Mouse (Mus musculus) macrophage (primary cell): ENCODE data around the gene Galnt4. TPM values are rescaled to one million over a fixed set of nuclear protein-coding genes. Genes with fewer than 3 reads are reported as not detected.

Experiments used
- H3K27ac ChIP-seq: fragments of 350-480 bp; formaldehyde crosslinking; 2 replicates; pipeline ENCODE4 v1.9.0; 2021
- H3K36me3 ChIP-seq: fragments of 350-480 bp; formaldehyde crosslinking; 2 replicates; pipeline ENCODE4 v1.9.0; 2021; ENCODE audit errors: inconsistent target
- H3K4me3 ChIP-seq: fragments of 350-480 bp; formaldehyde crosslinking; 2 replicates; pipeline ENCODE4 v1.9.0; 2021; ENCODE audit errors: inconsistent target
- H3K79me2 ChIP-seq: fragments of 350-480 bp; formaldehyde crosslinking; 2 replicates; pipeline ENCODE4 v1.9.0; 2021; ENCODE audit errors: inconsistent target
- WGBS: methylation state at CpG from one replicate; pipeline ENCODE4 v1.1.7; 2026; ENCODE audit warnings: inconsistent platforms; ENCODE audit not compliant: missing documents; 5-methylcytosine and 5-hydroxymethylcytosine counted together
- polyA plus RNA-seq: library from polyadenylated mRNA; stranded (reverse); fragments of 250-400 nt; gene quantifications from 3 replicates; pipeline ENCODE4 v1.2.4, GENCODE M21; 2018; ENCODE audit warnings: inconsistent platforms

Gene Galnt4
- polyA plus RNA-seq, 1 experiment from 2014 or later: 13.0 TPM

DNA sequence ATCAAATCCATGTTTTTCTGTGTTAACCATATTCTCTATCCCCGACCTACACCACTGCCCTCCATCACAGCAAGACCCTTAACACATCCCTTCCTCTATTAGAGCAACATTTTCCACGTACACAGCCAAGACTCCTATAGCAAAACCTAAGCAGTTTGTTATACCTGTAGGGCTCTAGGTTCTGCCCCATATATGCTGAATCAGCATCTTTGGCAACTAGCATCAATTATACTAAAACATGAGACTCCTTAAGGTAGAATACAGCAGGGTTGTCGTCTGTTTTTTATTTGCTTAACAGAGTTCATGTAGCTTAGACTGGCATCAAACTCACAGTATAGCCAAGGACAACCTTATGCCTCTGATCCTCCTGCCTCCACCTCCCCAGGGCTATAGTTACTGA lies 2.4 kb upstream of the Galnt4 start:
- Histone ChIP-seq H3K4me3 (no peak overlapping the region), H3K36me3 (no peaks in the 10 kb centered on the region), H3K79me2 (peaks cover 25% of the 10 kb centered on the region), H3K27ac (no peak overlapping the region)
- 91% methylated on average over 3 of the region's 3 CpGs for WGBS

- H3K4me3 ChIP-seq: peak overlapping the region; percentile 41
- H3K36me3 ChIP-seq: no peaks in the 10 kb centered on the region
- 31% methylated on average over 7 of the region's 8 CpGs for WGBS
- no peak overlapping the region for H3K27ac ChIP-seq
- peaks cover 33% of the 10 kb centered on the region for H3K79me2 ChIP-seq
Observed at GRCm38 (mm10) chr10:99106311-99106702, 1.7 kb upstream of the Galnt4 start.

DNA sequence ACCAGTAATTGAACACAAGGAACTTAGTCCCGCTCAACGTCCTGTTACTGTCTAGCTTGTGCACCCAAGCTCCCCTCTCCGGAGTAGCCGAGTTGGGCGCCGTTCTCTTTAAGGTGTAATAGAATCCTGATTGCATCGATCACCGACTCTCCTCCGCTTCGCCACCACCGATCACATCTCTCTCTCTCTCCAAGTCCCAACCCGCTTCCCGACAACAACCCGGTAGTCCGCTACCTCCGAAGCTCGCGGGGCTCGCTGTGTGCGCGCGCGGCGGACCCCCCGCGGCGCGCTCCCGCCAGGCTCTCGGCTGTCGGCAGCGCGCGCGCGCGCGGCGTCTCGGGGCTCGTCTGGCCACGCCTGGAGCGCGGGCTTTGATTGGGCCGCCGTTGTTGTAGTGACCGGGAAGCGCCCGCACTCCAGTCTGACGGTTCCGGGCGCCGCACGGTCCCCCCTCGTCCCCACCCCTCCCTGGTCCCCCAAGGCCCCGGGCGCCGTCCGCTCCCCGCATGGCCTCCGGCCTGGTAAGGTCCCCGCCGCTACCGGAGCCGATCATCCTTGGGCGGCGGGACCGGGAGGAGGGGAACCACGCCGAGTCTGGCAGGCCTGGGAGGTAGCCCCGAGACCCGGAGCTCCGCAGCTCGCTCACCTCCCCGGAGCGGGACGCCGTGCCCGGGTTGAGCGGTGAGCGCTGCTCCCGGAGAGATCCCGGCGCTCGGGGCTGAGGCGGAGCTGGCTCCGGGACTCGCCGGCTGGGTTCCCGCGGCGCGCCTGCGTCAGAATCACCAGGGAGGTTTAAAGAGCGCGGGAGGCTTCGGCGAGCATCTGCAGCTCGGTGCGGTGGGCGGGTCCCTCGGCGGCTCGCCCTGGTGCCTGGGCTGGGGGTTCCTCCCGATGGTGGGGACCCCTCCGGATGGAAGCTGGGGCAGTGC lies 992 bp upstream of the Galnt4 start, which contains the start of gene Poc1b:
Poc1b (plus strand) TSS at position 334 of the 929 bp plus-strand sequence.
- H3K36me3 ChIP-seq: no peaks in the 10 kb centered on the region
- peak within 1 kb of the TSS; percentile 67 for H3K4me3 ChIP-seq
- peak within 1 kb of the TSS; percentile 25 for H3K27ac ChIP-seq
- peaks cover 40% of the 10 kb centered on the region for H3K79me2 ChIP-seq
- under 1% methylated on average over 105 of the region's 106 CpGs for WGBS

DNA sequence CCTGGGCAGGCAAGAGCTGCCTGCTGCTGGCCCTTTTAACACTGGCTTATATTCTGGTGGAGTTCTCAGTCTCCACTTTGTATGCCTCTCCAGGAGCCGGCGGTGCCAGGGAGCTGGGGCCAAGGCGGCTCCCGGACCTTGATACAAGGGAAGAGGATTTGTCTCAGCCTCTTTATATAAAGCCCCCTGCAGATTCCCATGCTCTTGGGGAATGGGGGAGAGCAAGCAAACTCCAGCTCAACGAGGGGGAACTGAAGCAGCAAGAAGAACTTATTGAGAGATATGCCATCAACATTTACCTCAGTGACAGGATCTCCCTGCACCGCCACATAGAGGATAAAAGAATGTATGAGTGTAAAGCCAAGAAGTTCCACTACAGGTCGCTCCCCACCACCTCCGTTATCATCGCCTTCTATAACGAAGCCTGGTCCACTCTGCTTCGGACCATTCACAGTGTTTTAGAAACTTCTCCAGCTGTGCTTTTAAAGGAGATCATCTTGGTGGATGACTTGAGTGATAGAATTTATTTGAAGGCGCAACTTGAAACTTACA lies 548 bp downstream of the Galnt4 start:
- Histone ChIP-seq H3K36me3 (no peaks in the 10 kb centered on the region), H3K79me2 (peaks cover 51% of the 10 kb centered on the region), H3K4me3 (peak overlapping the region; percentile 67), H3K27ac (peak overlapping the region; percentile 25)
- 66% methylated on average over 12 of the region's 12 CpGs for WGBS

- 59% methylated on average over 3 of the region's 3 CpGs for WGBS
- Histone ChIP-seq H3K4me3 (no peak overlapping the region), H3K79me2 (peaks cover 55% of the 10 kb centered on the region), H3K36me3 (no peaks in the 10 kb centered on the region), H3K27ac (no peak overlapping the region)
Observed at GRCm38 (mm10) chr10:99113533-99113932, 5.6 kb downstream of the Galnt4 start.

- peaks cover 47% of the 10 kb centered on the region for H3K79me2 ChIP-seq
- WGBS: 89% methylated on average over 8 of the region's 8 CpGs
- no peak overlapping the region for H3K27ac ChIP-seq
- no peaks in the 10 kb centered on the region for H3K36me3 ChIP-seq
- H3K4me3 ChIP-seq: no peak overlapping the region
Observed at GRCm38 (mm10) chr10:99114295-99114694, 6.3 kb downstream of the Galnt4 start.

DNA sequence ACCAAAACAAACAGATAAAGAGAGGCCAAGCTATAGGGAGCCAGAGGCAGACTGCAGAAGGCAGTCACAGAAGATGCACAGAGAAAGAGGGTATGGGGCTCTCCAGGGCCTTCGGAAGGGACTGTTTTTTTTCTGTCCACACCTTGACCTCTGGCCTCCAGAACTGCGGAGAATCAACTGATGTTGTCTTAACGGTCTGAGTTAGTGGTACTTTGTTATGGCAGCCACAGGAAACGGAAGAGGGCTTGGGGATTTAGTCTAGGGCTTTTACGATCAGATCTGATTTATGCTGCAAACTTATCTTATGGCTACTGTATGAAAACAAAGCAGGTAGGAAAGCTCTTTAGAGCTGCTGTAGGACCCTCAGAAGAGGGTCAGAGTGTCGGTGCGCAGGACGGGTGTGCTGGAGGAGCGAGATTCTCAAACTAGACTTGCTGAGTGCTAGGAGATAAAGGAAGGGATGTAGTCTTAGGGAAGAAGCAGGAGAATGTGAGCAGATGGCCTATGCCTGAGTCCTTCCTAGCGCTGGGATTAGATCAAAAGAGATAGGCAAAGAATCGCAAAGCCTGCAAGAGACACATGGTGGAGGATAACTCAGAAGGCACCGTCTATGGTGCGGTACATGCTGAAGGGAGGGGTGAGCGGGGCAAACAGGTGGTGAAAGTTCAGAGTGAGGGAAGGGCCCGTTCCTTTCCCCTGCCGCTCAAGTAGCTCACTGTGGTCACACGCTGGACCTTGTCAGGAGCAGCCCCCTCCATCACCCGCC lies 7.7 kb downstream of the Galnt4 start:
- H3K27ac ChIP-seq: no peak overlapping the region

DNA sequence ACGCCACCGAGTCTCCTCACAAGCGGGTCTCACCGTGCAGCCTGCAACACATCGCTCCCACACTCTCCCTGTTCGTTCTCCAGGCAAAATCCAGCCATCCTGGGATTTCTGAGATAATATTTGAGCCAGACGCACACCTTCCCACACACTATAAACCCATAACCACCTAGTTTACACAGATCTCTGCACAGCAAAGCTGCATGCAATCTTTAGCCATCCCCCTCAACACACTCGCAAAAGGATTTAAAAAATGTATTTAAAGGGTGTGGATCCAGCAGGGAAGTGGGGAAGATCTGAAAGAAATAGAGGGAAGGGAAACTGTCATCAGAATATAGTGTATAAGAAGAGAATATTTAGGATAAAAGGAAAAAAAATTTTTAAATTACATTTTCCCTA lies 8.3 kb downstream of the Galnt4 start:
- H3K4me3 ChIP-seq: no peak overlapping the region
- H3K27ac ChIP-seq: no peak overlapping the region
- WGBS: 97% methylated on average over 8 of the region's 8 CpGs
- H3K79me2 ChIP-seq: peaks cover 28% of the 10 kb centered on the region
- no peaks in the 10 kb centered on the region for H3K36me3 ChIP-seq

More for the DNA sequence above, 7.7 kb downstream of the Galnt4 start:
- no peaks in the 10 kb centered on the region for H3K36me3 ChIP-seq
- H3K4me3 ChIP-seq: no peak overlapping the region
- WGBS: 85% methylated on average over 16 of the region's 18 CpGs
- peaks cover 34% of the 10 kb centered on the region for H3K79me2 ChIP-seq

DNA sequence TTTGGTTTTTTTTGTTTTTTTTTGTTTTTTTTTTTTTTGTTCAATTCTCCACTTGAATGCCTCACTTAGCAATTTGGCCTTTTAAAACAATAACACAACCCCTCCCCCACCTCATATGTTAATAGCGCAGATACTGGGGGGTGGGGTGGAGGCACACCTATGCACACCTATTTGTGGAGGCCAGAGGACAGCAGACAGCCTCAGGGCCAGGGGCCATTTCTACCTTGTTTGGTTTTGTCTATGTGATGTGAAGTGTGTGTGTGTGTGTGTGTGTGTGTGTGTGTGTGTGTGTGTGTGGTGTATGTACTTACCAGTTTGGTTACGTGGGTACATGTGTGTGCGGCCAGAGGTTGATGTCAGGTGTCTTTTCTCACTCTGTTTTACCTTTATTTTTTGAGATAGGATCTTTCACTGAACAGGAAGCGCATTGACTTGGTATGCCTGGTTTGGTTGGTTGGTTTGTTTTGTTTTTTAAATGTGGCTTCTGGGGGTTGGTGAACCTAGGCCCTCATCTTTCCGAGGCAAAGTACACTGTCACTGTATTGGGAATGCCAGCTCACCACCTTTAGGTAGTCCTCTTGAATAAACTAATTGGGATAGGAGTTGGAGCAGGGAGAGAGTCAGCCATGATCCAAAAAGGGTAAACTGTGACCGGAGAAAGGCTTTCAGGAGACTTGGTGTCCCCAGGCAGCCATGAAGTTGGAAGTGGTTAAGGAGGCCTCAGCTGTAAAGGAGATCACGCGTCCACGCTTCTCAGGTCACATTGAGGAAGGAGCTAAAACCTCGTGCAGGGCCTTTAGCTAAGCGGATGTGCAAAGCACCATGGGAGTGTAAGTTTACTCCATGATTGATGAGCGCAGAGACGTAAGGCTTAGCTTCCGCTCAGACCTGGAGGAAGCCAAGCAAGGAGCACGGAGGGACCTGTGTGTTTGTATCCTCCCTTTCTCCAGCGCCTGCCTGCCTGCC lies 9.0 kb downstream of the Galnt4 start:
- Histone ChIP-seq H3K79me2 (peaks cover 21% of the 10 kb centered on the region; the same call in 1 of the 2 replicates), H3K27ac (no peak overlapping the region), H3K36me3 (no peaks in the 10 kb centered on the region), H3K4me3 (no peak overlapping the region)
- WGBS: 91% methylated on average over 14 of the region's 16 CpGs

DNA sequence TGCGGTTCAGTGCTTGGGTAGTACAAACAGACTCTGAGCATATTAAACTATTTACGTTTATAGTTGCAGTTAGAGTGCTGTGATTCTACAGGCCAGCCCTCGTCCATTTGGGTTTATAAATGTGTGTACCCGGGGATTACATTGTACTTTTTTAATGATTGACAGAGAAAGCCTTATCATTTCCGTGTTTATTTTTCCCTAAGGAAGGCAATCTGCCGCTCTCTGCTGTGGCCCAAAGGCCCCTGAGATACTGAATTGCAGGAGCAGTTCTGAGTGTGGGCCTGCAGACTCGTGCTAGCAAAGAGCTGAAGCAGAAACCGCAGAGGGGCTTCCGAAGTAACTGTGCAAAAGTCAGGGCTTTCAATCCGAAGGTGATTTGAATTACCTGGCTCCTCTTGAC lies 9.9 kb downstream of the Galnt4 start:
- Histone ChIP-seq H3K36me3 (no peaks in the 10 kb centered on the region), H3K27ac (no peak overlapping the region)
- 95% methylated on average over 10 of the region's 10 CpGs for WGBS

DNA sequence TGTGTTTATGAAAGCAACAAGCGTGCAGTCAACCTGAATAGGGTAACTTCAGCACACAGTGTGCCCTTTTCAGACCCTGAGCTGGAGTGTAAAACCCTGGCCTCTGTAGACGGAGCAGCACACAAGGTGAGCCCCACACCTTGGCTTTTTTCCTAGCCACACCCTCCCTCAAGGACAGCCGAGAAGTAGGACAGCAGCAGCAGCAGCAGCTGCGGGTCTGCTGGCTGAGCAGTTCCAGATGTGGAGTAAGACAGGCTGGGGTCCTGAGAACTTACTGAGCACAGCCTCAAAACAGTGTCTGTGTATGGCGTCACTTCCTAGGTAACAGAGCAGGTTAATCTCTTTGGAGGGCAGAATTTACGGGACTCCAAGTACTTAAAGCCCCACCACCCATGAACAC lies 10.7 kb downstream of the Galnt4 start:
- Histone ChIP-seq H3K4me3 (no peak overlapping the region), H3K27ac (no peak overlapping the region), H3K79me2 (peaks cover 9% of the 10 kb centered on the region; the same call in 1 of the 2 replicates), H3K36me3 (no peaks in the 10 kb centered on the region)
- 92% methylated on average over 6 of the region's 6 CpGs for WGBS

More for the DNA sequence above, 9.9 kb downstream of the Galnt4 start:
- Histone ChIP-seq H3K79me2 (peaks cover 11% of the 10 kb centered on the region; the same call in 1 of the 2 replicates), H3K4me3 (no peak overlapping the region)

DNA sequence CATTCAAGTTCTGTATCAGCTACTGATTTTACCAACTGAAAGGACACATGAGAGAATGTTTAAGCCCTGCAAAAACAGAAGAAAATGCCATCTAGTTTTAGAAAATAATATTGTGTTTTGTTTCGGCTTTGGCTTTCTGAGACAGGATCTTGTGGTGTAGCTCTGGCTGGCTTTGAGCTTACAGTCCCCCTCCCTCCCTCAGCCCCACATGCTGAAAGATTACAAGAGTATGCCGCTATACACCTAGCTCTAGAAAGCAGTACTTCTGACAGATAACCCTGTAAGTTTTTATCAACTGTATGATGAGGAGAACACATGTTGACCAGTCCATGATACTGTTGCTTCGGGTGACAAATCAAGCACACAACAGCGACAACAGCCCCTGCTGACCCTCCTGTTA lies 11.5 kb downstream of the Galnt4 start:
- H3K4me3 ChIP-seq: no peak overlapping the region
- H3K27ac ChIP-seq: no peak overlapping the region
- H3K79me2 ChIP-seq: peaks cover 9% of the 10 kb centered on the region; the same call in 1 of the 2 replicates
- no peaks in the 10 kb centered on the region for H3K36me3 ChIP-seq
- 81% methylated on average over 4 of the region's 4 CpGs for WGBS

GRCm38 (mm10) chr10:99126225-99126624 lies 18.3 kb downstream of the Galnt4 start, which contains the start of gene Phxr2:
Gene Phxr2, minus strand, starts transcription at chr10:99126325.
- Histone ChIP-seq H3K4me3 (no peak within 1 kb of the TSS), H3K79me2 (no peaks in the 10 kb centered on the region), H3K27ac (peak within 1 kb of the TSS; percentile 89), H3K36me3 (no peaks in the 10 kb centered on the region)
- WGBS: 94% methylated on average over 4 of the region's 4 CpGs
